Mouse (Mus musculus): ENCODE results near the gene Olfr212. TPM values are rescaled to one million over a fixed set of nuclear protein-coding genes. Genes with fewer than 3 reads are reported as not detected.
"Not testable (repeated sequence)": the region's sequence is repeated elsewhere in the genome, so short reads cannot be mapped to it uniquely, and the experiment has no call there.

Gene Olfr212
- not detected in 2 replicates for polyA plus RNA-seq (2015; fragmentation: Nextera tagmentation; extraction: Ambion mirVana)

- H3K4me3 ChIP-seq (replicated peaks); H3K36me3 ChIP-seq; H3K9ac ChIP-seq; H3K27me3 ChIP-seq (replicated peaks); H3K4me2 ChIP-seq; H3K9me3 ChIP-seq; H3K27ac ChIP-seq; H3K4me1 ChIP-seq; ATAC-seq (ENCODE audit: insufficient read depth, low FRiP score, low read depth): not testable (repeated sequence)
- WGBS = 88% methylated on average over 20 of the region's 20 CpGs
These were observed at the start of gene Olfr212 for GRCm38 (mm10) chr6:116506302-116507003. Gene Olfr212 (plus strand): TSS chr6:116506516.

- Histone ChIP-seq H3K4me3 (replicated peaks) (no peak overlapping the region), H3K27me3 (replicated peaks) (peaks cover 27% of the 10 kb centered on the region), H3K36me3 (no peaks in the 10 kb centered on the region), H3K27ac (no peak overlapping the region), H3K9me3 (no peaks in the 10 kb centered on the region), H3K4me1 (peaks cover 5% of the 10 kb centered on the region; the same call in 1 of the 2 replicates), H3K9ac (no peak overlapping the region), H3K4me2 (no peak overlapping the region)
- WGBS = 77% methylated on average over 4 of the region's 4 CpGs
- no peak for ATAC-seq (ENCODE audit: insufficient read depth, low FRiP score, low read depth)
These were observed 47.6 kb upstream of the Olfr212 start for GRCm38 (mm10) chr6:116458728-116459127.

DNA sequence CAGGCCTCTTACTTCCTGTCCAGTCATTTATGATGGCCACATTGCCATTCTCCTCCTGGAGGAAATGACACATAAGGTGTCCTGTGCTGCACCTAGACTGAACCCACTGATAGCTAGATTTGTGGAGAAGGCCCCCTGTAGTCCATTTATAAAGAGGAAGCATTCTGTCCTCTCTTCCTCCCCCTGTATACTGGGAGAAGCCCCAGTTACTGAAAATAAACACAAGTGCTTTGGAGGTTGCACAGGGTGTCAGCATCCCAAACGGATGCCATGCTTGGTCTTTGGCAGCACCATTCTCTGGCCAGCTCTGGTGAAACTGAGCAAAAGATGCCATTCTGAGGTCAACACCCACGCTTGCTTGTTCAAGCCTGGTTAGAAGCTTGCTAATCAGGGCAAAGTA is 47.1 kb upstream of the Olfr212 start:
- H3K27me3 ChIP-seq (replicated peaks) = peaks cover 27% of the 10 kb centered on the region
- H3K9ac ChIP-seq = no peak overlapping the region
- H3K4me2 ChIP-seq = no peak overlapping the region
- no peak overlapping the region for H3K27ac ChIP-seq
- H3K4me1 ChIP-seq = peaks cover 5% of the 10 kb centered on the region; the same call in 1 of the 2 replicates
- H3K36me3 ChIP-seq = no peaks in the 10 kb centered on the region
- WGBS = 59% methylated on average over 2 of the region's 2 CpGs
- H3K4me3 ChIP-seq (replicated peaks) = no peak overlapping the region
- ATAC-seq (ENCODE audit: insufficient read depth, low FRiP score, low read depth) = no peak
- no peaks in the 10 kb centered on the region for H3K9me3 ChIP-seq

DNA sequence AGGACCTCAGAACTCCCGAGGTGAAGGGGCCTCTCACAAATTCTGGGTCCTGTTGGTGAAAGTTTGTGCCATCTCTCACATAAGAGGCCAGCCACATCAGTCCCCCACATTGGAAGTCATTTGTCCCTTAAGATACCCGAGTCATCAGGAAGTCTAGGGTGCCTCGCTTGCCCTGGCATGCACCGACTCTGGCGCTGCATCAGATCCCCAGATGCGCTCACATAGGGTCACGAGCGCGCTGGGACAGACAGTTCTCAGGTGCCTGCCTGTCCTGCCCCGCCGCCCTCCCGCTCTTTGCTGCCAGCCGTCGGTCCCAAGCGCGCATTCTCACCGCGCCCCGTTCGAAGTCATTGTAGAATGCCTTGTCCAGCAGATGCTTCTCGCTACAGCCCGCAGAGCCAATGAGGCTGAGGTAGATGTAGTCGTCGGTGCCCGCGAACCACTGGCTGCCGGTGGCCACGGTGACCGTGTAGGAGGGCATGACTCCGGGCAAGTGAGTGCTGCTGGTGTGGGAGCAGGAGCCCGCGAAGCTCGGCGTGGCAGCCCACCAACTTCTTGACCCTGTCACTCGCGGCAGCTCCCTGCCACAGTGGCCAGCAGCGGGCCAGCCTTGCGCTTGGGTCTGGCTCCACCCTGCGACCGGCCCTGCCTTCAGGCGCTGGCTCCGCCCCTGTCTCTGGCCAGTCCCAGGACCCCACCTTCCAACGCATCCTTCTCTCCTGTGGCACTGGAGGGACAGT is 45.6 kb upstream of the Olfr212 start, which contains the start of gene Alox5:
Gene Alox5, minus strand, starts transcription at position 635 of the 740 bp plus-strand sequence.
- ATAC-seq (ENCODE audit: insufficient read depth, low FRiP score, low read depth) = peak; percentile 35; the same call in 1 of the 2 replicates
- Histone ChIP-seq H3K4me1 (peaks cover 5% of the 10 kb centered on the region; the same call in 1 of the 2 replicates), H3K36me3 (no peaks in the 10 kb centered on the region), H3K9me3 (no peaks in the 10 kb centered on the region), H3K9ac (no peak within 1 kb of the TSS), H3K27me3 (replicated peaks) (peaks cover 27% of the 10 kb centered on the region), H3K4me2 (peak within 1 kb of the TSS; percentile 62), H3K4me3 (replicated peaks) (peak within 1 kb of the TSS; percentile 35), H3K27ac (no peak within 1 kb of the TSS)
- WGBS = 2% methylated on average over 43 of the region's 43 CpGs

DNA sequence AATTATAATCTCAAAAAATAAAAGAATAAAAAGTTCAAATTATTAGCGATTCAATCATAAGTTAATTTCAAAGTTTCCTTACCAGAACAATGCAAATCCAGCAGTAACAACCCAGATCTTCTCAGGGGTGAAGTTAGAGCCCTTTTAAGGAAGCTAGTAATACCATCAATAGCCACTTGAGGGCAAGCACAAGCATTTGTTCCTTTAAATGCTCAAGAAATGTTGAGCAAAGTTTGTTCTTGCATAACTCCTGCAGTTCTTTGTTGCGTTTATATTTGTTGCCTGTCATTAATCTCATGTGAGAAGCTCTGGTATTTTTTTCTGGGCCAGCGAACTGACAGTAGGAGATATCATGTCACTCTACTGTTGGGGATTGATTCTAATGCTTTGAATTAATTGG is 38.2 kb upstream of the Olfr212 start:
- H3K9ac ChIP-seq = no peak overlapping the region
- no peaks in the 10 kb centered on the region for H3K9me3 ChIP-seq
- no peak overlapping the region for H3K4me3 ChIP-seq (replicated peaks)
- WGBS = 25% methylated on average over 3 of the region's 3 CpGs
- H3K36me3 ChIP-seq = no peaks in the 10 kb centered on the region
- ATAC-seq (ENCODE audit: insufficient read depth, low FRiP score, low read depth) = no peak
- no peak overlapping the region for H3K27ac ChIP-seq
- no peaks in the 10 kb centered on the region for H3K27me3 ChIP-seq (replicated peaks)
- H3K4me1 ChIP-seq = no peaks in the 10 kb centered on the region
- no peak overlapping the region for H3K4me2 ChIP-seq

DNA sequence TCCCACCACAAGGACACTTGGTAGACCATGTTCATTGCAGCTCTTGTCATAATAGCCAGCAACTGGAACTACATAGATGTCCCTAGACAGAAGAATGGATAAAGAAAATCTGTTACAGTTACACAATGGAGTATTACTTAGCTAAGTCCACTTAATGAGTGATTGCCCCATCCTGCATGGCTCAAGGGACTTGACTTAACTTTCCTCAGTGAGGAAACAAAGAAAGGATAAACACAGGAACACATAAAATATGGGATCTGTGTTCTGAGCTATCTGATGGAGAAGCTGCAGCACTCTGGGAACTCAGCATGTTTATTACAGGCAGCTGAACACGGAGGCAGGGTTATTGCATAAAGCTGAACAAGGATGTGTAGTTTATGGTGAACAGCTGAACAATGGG is 21.2 kb upstream of the Olfr212 start:
- Histone ChIP-seq H3K9ac (no peak overlapping the region), H3K4me3 (replicated peaks) (no peak overlapping the region), H3K27ac (no peak overlapping the region), H3K36me3 (no peaks in the 10 kb centered on the region), H3K4me2 (no peak overlapping the region), H3K4me1 (no peaks in the 10 kb centered on the region), H3K9me3 (no peaks in the 10 kb centered on the region), H3K27me3 (replicated peaks) (no peaks in the 10 kb centered on the region)
- no peak for ATAC-seq (ENCODE audit: insufficient read depth, low FRiP score, low read depth)
- WGBS = 65% methylated on average over 1 of the region's 1 CpGs

GRCm38 (mm10) chr6:116486833-116487232 is 19.5 kb upstream of the Olfr212 start:
- no peak overlapping the region for H3K27ac ChIP-seq
- ATAC-seq (ENCODE audit: insufficient read depth, low FRiP score, low read depth) = no peak
- H3K9ac ChIP-seq = no peak overlapping the region
- H3K27me3 ChIP-seq (replicated peaks) = no peaks in the 10 kb centered on the region
- H3K36me3 ChIP-seq = no peaks in the 10 kb centered on the region
- H3K4me2 ChIP-seq = no peak overlapping the region
- H3K9me3 ChIP-seq = no peaks in the 10 kb centered on the region
- no peaks in the 10 kb centered on the region for H3K4me1 ChIP-seq
- WGBS = 65% methylated on average over 1 of the region's 1 CpGs
- H3K4me3 ChIP-seq (replicated peaks) = no peak overlapping the region

GRCm38 (mm10) chr6:116488791-116489190 is 17.5 kb upstream of the Olfr212 start, which contains the start of gene Olfr211:
Gene Olfr211 (plus strand): TSS chr6:116489091.
- Histone ChIP-seq H3K9me3 (no peaks in the 10 kb centered on the region), H3K36me3 (no peaks in the 10 kb centered on the region), H3K27ac (no peak within 1 kb of the TSS), H3K9ac (no peak within 1 kb of the TSS), H3K4me2 (no peak within 1 kb of the TSS), H3K4me3 (replicated peaks) (no peak within 1 kb of the TSS), H3K27me3 (replicated peaks) (no peaks in the 10 kb centered on the region), H3K4me1 (no peaks in the 10 kb centered on the region)
- WGBS = 67% methylated on average over 4 of the region's 4 CpGs
- no peak for ATAC-seq (ENCODE audit: insufficient read depth, low FRiP score, low read depth)

DNA sequence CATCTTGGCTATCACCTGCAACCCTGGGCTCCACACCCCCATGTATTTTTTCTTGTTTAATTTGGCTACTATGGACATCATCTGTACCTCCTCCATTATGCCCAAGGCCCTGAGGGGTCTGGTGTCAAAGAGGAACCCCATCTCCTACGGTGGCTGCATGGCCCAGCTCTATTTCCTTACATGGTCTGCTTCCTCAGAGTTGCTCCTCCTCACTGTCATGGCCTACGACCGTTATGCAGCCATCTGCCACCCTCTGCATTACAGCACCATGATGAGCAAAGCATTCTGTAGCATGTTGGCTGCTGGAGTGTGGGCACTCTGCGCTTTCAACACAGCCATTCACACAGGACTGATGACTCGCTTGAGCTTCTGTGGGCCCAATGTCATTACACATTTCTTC is 12.6 kb upstream of the Olfr212 start:
- H3K4me3 ChIP-seq (replicated peaks) = no peak overlapping the region
- ATAC-seq (ENCODE audit: insufficient read depth, low FRiP score, low read depth) = no peak
- H3K27me3 ChIP-seq (replicated peaks) = no peaks in the 10 kb centered on the region
- H3K4me1 ChIP-seq = no peaks in the 10 kb centered on the region
- H3K27ac ChIP-seq = no peak overlapping the region
- no peak overlapping the region for H3K4me2 ChIP-seq
- no peak overlapping the region for H3K9ac ChIP-seq
- H3K36me3 ChIP-seq = no peaks in the 10 kb centered on the region
- no peaks in the 10 kb centered on the region for H3K9me3 ChIP-seq
- whole genome bisulfite sequencing = 77% methylated on average over 5 of the region's 5 CpGs

DNA sequence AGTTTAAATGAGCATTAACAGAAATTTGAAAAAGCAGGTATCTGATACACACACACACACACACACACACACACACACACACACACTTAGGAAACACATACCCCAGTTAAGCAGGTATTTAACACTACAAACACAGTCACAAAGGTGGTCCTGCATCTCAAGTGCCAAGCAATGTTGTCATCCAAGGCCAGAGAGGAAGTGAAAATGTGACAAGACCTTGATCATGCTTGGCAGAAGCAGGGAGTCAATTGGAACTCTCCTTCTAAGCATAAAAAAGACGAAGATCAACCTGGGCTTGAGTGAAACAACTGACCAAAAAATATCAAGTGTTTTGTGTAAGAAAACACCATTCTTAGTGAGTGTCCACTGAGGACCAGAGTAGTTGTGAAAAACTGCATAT is 10.4 kb upstream of the Olfr212 start:
- H3K4me2 ChIP-seq = no peak overlapping the region
- H3K36me3 ChIP-seq = no peaks in the 10 kb centered on the region
- no peak for ATAC-seq (ENCODE audit: insufficient read depth, low FRiP score, low read depth)
- no peaks in the 10 kb centered on the region for H3K4me1 ChIP-seq
- no peaks in the 10 kb centered on the region for H3K27me3 ChIP-seq (replicated peaks)
- no peaks in the 10 kb centered on the region for H3K9me3 ChIP-seq
- H3K4me3 ChIP-seq (replicated peaks) = no peak overlapping the region
- no peak overlapping the region for H3K9ac ChIP-seq
- H3K27ac ChIP-seq = no peak overlapping the region
- 66% methylated on average over 1 of the region's 1 CpGs for WGBS

DNA sequence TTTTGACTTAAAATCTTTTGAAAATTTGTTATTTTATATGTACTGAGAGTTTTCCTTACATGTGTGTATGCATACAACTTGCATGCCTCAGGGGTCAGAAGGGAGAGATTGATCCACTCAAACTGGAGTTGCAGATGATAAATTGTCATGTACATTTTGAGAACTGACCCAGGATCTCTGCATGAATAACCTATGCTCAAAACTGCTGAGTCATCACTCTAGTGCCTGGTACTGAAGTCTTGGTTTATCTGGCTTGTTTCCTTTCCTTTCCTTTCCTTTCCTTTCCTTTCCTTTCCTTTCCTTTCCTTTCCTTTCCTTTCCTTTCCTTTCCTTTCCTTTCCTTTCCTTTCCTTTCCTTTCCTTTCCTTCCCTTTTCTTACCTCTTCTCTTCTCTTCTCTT is 8.5 kb downstream of the Olfr212 start:
- H3K4me3 ChIP-seq (replicated peaks) = no peak overlapping the region
- H3K27me3 ChIP-seq (replicated peaks) = no peaks in the 10 kb centered on the region
- H3K27ac ChIP-seq = no peak overlapping the region
- ATAC-seq (ENCODE audit: insufficient read depth, low FRiP score, low read depth) = no peak
- no peak overlapping the region for H3K9ac ChIP-seq
- no peak overlapping the region for H3K4me2 ChIP-seq
- H3K4me1 ChIP-seq = no peaks in the 10 kb centered on the region
- no peaks in the 10 kb centered on the region for H3K36me3 ChIP-seq
- H3K9me3 ChIP-seq = no peaks in the 10 kb centered on the region

DNA sequence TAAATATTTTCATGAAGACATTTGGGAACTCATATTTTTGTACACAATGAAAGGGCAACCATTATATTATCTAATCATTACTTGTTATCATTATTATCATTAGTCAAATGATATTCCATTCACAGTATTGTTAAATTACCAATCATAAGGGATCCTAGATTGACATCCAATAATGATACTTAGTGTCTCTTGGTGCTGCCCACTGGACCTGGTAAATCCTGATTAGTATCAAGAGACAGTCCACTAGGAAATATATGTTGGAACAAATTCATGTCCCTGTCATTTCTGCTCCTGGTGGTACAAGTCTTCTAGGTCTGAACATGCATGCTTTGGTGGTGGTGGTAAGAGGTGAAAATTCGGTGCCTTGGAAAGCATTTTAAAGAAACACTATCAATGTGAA is 31.8 kb downstream of the Olfr212 start, which contains the start of gene Olfr213:
Gene Olfr213, plus strand, starts transcription at position 301 of the 400 bp plus-strand sequence.
- WGBS = 92% methylated on average over 1 of the region's 1 CpGs
- ATAC-seq (ENCODE audit: insufficient read depth, low FRiP score, low read depth) = no peak
- Histone ChIP-seq H3K4me2 (no peak within 1 kb of the TSS), H3K4me3 (replicated peaks) (no peak within 1 kb of the TSS), H3K36me3 (no peaks in the 10 kb centered on the region), H3K4me1 (no peaks in the 10 kb centered on the region), H3K27ac (no peak within 1 kb of the TSS), H3K9me3 (no peaks in the 10 kb centered on the region), H3K9ac (no peak within 1 kb of the TSS), H3K27me3 (replicated peaks) (no peaks in the 10 kb centered on the region)

All from stomach, embryonic 15.5 days (tissue).